Mouse (Mus musculus) ES-Bruce4 (cell line): ENCODE measurements at regions not wholly inside any gene's neighbourhood (a gene's known extent, or its start where the extent isn't known, plus 50 kb on each side); places are given as distances from the start of the nearest gene placed in this dataset.

Experiments
- H3K27ac ChIP-seq: 2 replicates; pipeline ENCODE4 v1.5.1; 2012; ENCODE audit warnings: low read length, inconsistent platforms; ENCODE audit not compliant: insufficient read depth
- H3K27me3 ChIP-seq: 2 replicates; pipeline ENCODE4 v1.6.1; 2012; ENCODE audit warnings: mild to moderate bottlenecking, low read length, inconsistent platforms; ENCODE audit not compliant: control insufficient read depth, poor library complexity, insufficient read depth, severe bottlenecking
- H3K36me3 ChIP-seq: 2 replicates; pipeline ENCODE4 v1.6.1; 2012; ENCODE audit warnings: inconsistent platforms, mild to moderate bottlenecking, low read length, moderate library complexity; ENCODE audit not compliant: control insufficient read depth, poor library complexity, insufficient read depth, severe bottlenecking
- H3K4me1 ChIP-seq: one replicate; pipeline ENCODE4 v1.8.1; 2011; ENCODE audit warnings: low read length; ENCODE audit not compliant: control insufficient read depth, insufficient read depth
- H3K4me3 ChIP-seq: 2 replicates; pipeline ENCODE4 v1.5.1; 2011; ENCODE audit warnings: low read depth, mild to moderate bottlenecking, low read length
- H3K9ac ChIP-seq: 2 replicates; pipeline ENCODE4 v1.6.1; 2012; ENCODE audit warnings: low read depth, mild to moderate bottlenecking, inconsistent platforms; ENCODE audit not compliant: poor library complexity, severe bottlenecking
- H3K9me3 ChIP-seq: replicated peaks from 2 replicates; pipeline ENCODE4 v1.6.1; 2012; ENCODE audit warnings: mild to moderate bottlenecking, low read length, inconsistent platforms; ENCODE audit not compliant: control insufficient read depth, poor library complexity, insufficient read depth, severe bottlenecking
- CTCF ChIP-seq: IDR thresholded peaks from one replicate; pipeline ENCODE4 v1.8.1; 2011; ENCODE audit warnings: low read depth, low read length
- EP300 ChIP-seq: IDR thresholded peaks from 2 replicates; pipeline ENCODE4 v1.6.1; 2011; ENCODE audit warnings: low read depth, low read length; ENCODE audit not compliant: insufficient read depth
- POLR2A ChIP-seq: IDR thresholded peaks from one replicate; pipeline ENCODE4 v1.8.1; 2011; ENCODE audit warnings: low read length; ENCODE audit not compliant: insufficient read depth

GRCm38 (mm10) chr8:6140090-6140489 is 1034.9 kb upstream of the Slc10a2 start:
- H3K4me1 ChIP-seq, result no peaks in the 10 kb centered on the region
- no peak overlapping the region for H3K4me3 ChIP-seq
- no peak overlapping the region for H3K27ac ChIP-seq
- H3K9me3 ChIP-seq, result no peaks in the 10 kb centered on the region
- H3K27me3 ChIP-seq, result no peaks in the 10 kb centered on the region
- H3K9ac ChIP-seq, result no peak overlapping the region
- H3K36me3 ChIP-seq, result no peaks in the 10 kb centered on the region
- no peak for TF ChIP-seq POLR2A
- TF ChIP-seq EP300, result no peak
- no peak for TF ChIP-seq CTCF

- Histone ChIP-seq H3K9ac (no peak overlapping the region), H3K9me3 (no peaks in the 10 kb centered on the region), H3K27ac (no peak overlapping the region), H3K36me3 (no peaks in the 10 kb centered on the region), H3K4me3 (no peak overlapping the region), H3K4me1 (no peaks in the 10 kb centered on the region), H3K27me3 (no peaks in the 10 kb centered on the region)
- TF ChIP-seq CTCF (no peak), POLR2A (no peak), EP300 (no peak)
Observed at GRCm38 (mm10) chr8:6139171-6139570, 1034.0 kb upstream of the Slc10a2 start.

GRCm38 (mm10) chr8:6132243-6132751 is 1027.1 kb upstream of the Slc10a2 start:
- H3K4me1 ChIP-seq, result no peaks in the 10 kb centered on the region
- H3K27ac ChIP-seq, result no peak overlapping the region
- H3K27me3 ChIP-seq, result no peaks in the 10 kb centered on the region
- H3K4me3 ChIP-seq, result no peak overlapping the region
- no peaks in the 10 kb centered on the region for H3K9me3 ChIP-seq
- H3K9ac ChIP-seq, result no peak overlapping the region
- TF ChIP-seq POLR2A (no peak), EP300 (no peak), CTCF (no peak)
- no peaks in the 10 kb centered on the region for H3K36me3 ChIP-seq

GRCm38 (mm10) chr8:6125265-6125664 is 1020.1 kb upstream of the Slc10a2 start:
- no peak for TF ChIP-seq CTCF
- TF ChIP-seq EP300, result no peak
- TF ChIP-seq POLR2A, result no peak
- Histone ChIP-seq H3K27ac (no peak overlapping the region), H3K9ac (no peak overlapping the region), H3K9me3 (no peaks in the 10 kb centered on the region), H3K4me3 (no peak overlapping the region), H3K4me1 (no peaks in the 10 kb centered on the region), H3K36me3 (no peaks in the 10 kb centered on the region), H3K27me3 (no peaks in the 10 kb centered on the region)

- Histone ChIP-seq H3K27ac (no peak overlapping the region), H3K9ac (no peak overlapping the region), H3K4me3 (no peak overlapping the region), H3K9me3 (no peaks in the 10 kb centered on the region), H3K36me3 (no peaks in the 10 kb centered on the region), H3K27me3 (no peaks in the 10 kb centered on the region), H3K4me1 (no peaks in the 10 kb centered on the region)
- no peak for TF ChIP-seq CTCF
- TF ChIP-seq EP300, result no peak
- no peak for TF ChIP-seq POLR2A
Observed at GRCm38 (mm10) chr8:6119506-6119905, 1014.4 kb upstream of the Slc10a2 start.

- no peaks in the 10 kb centered on the region; the same call in 1 of the 2 replicates for H3K27me3 ChIP-seq
- H3K9me3 ChIP-seq, result no peaks in the 10 kb centered on the region
- H3K36me3 ChIP-seq, result no peaks in the 10 kb centered on the region
- H3K27ac ChIP-seq, result no peak overlapping the region
- no peaks in the 10 kb centered on the region for H3K4me1 ChIP-seq
- no peak overlapping the region for H3K9ac ChIP-seq
- TF ChIP-seq POLR2A (no peak), CTCF (no peak), EP300 (no peak)
- no peak overlapping the region for H3K4me3 ChIP-seq
Observed at GRCm38 (mm10) chr8:6111351-6111750, 1006.2 kb upstream of the Slc10a2 start.
